Mouse (Mus musculus): ENCODE results near the gene Il17c. TPM values are rescaled to one million over a fixed set of nuclear protein-coding genes. Genes with fewer than 3 reads are reported as not detected.

The Il17c gene
- polyA plus RNA-seq, 1 experiment from 2014 or later, result not detected

GRCm38 (mm10) chr8:122442781-122443180 lies 21.0 kb downstream of the Il17c start:
- H3K27me3 ChIP-seq (ENCODE audit: control insufficient read depth, insufficient read depth, low read length), result 0 out of 2 replicates have a peak, but pooled peaks cover 2% of the 10 kb centered on the region
- peak overlapping the region; percentile 50 for H3K4me3 ChIP-seq (ENCODE audit: low read depth, low read length)
- peak overlapping the region; percentile 68 for H3K4me2 ChIP-seq (ENCODE audit: low read depth, severe bottlenecking)
- H3K27ac ChIP-seq (replicated peaks; ENCODE audit: low read depth, low read length), result peak overlapping the region; percentile 23; the same call in 1 of the 2 replicates
- peaks cover 4% of the 10 kb centered on the region for H3K36me3 ChIP-seq (ENCODE audit: control insufficient read depth, insufficient read depth, low read length)
- H3K4me1 ChIP-seq (ENCODE audit: control insufficient read depth, insufficient read depth, low read length), result peaks cover 5% of the 10 kb centered on the region; the same call in 1 of the 2 replicates
- WGBS, result 0% methylated on average over 12 of the region's 12 CpGs
- no peak for ATAC-seq (ENCODE audit: insufficient number of reproducible peaks, low FRiP score, low TSS enrichment, low read depth)
- no peaks in the 10 kb centered on the region for H3K9me3 ChIP-seq (ENCODE audit: control insufficient read depth, low read length)
- DNase-seq (ENCODE audit: low spot score), result no peak
- peak overlapping the region; percentile 32 for H3K9ac ChIP-seq (ENCODE audit: low read length)

GRCm38 (mm10) chr8:122443262-122444006 lies 21.6 kb downstream of the Il17c start, which contains the start of gene Mvd:
Mvd (minus strand) TSS chr8:122443422.
- under 1% methylated on average over 47 of the region's 47 CpGs for WGBS
- Histone ChIP-seq H3K27me3 (ENCODE audit: control insufficient read depth, insufficient read depth, low read length) (0 out of 2 replicates have a peak, but pooled peaks cover 2% of the 10 kb centered on the region), H3K36me3 (ENCODE audit: control insufficient read depth, insufficient read depth, low read length) (peaks cover 1% of the 10 kb centered on the region), H3K27ac (replicated peaks; ENCODE audit: low read depth, low read length) (peak within 1 kb of the TSS; percentile 82), H3K9ac (ENCODE audit: low read length) (peak within 1 kb of the TSS; percentile 83), H3K9me3 (ENCODE audit: control insufficient read depth, low read length) (no peaks in the 10 kb centered on the region), H3K4me1 (ENCODE audit: control insufficient read depth, insufficient read depth, low read length) (peaks cover 3% of the 10 kb centered on the region; the same call in 1 of the 2 replicates), H3K4me3 (ENCODE audit: low read depth, low read length) (peak within 1 kb of the TSS; percentile 50), H3K4me2 (ENCODE audit: low read depth, severe bottlenecking) (peak within 1 kb of the TSS; percentile 68)
- ATAC-seq (ENCODE audit: insufficient number of reproducible peaks, low FRiP score, low TSS enrichment, low read depth) (peak; percentile 98), DNase-seq (ENCODE audit: low spot score) (peak; percentile 99)

GRCm38 (mm10) chr8:122444058-122444748 lies 22.4 kb downstream of the Il17c start:
- Histone ChIP-seq H3K36me3 (ENCODE audit: control insufficient read depth, insufficient read depth, low read length) (no peaks in the 10 kb centered on the region), H3K27ac (replicated peaks; ENCODE audit: low read depth, low read length) (peak overlapping the region; percentile 82), H3K4me3 (ENCODE audit: low read depth, low read length) (peak overlapping the region; percentile 50), H3K4me2 (ENCODE audit: low read depth, severe bottlenecking) (peak overlapping the region; percentile 68), H3K9me3 (ENCODE audit: control insufficient read depth, low read length) (no peaks in the 10 kb centered on the region), H3K9ac (ENCODE audit: low read length) (peak overlapping the region; percentile 83), H3K4me1 (ENCODE audit: control insufficient read depth, insufficient read depth, low read length) (peaks cover 3% of the 10 kb centered on the region; the same call in 1 of the 2 replicates), H3K27me3 (ENCODE audit: control insufficient read depth, insufficient read depth, low read length) (0 out of 2 replicates have a peak, but pooled peaks cover 2% of the 10 kb centered on the region)
- DNase-seq (ENCODE audit: low spot score) (peak; percentile 62), ATAC-seq (ENCODE audit: insufficient number of reproducible peaks, low FRiP score, low TSS enrichment, low read depth) (no peak)
- 39% methylated on average over 19 of the region's 19 CpGs for whole genome bisulfite sequencing

- Histone ChIP-seq H3K27me3 (ENCODE audit: control insufficient read depth, insufficient read depth, low read length) (0 out of 2 replicates have a peak, but pooled peaks cover 2% of the 10 kb centered on the region), H3K36me3 (ENCODE audit: control insufficient read depth, insufficient read depth, low read length) (no peaks in the 10 kb centered on the region), H3K4me3 (ENCODE audit: low read depth, low read length) (no peak overlapping the region), H3K4me2 (ENCODE audit: low read depth, severe bottlenecking) (no peak overlapping the region), H3K4me1 (ENCODE audit: control insufficient read depth, insufficient read depth, low read length) (peaks cover 3% of the 10 kb centered on the region; the same call in 1 of the 2 replicates), H3K9me3 (ENCODE audit: control insufficient read depth, low read length) (no peaks in the 10 kb centered on the region), H3K27ac (replicated peaks; ENCODE audit: low read depth, low read length) (no peak overlapping the region), H3K9ac (ENCODE audit: low read length) (no peak overlapping the region)
- no peak for DNase-seq (ENCODE audit: low spot score)
- no peak for ATAC-seq (ENCODE audit: insufficient number of reproducible peaks, low FRiP score, low TSS enrichment, low read depth)
- WGBS, result 68% methylated on average over 3 of the region's 3 CpGs
These were observed 23.4 kb downstream of the Il17c start for GRCm38 (mm10) chr8:122445203-122445602.

- no peak overlapping the region for H3K27ac ChIP-seq (replicated peaks; ENCODE audit: low read depth, low read length)
- no peak overlapping the region for H3K9ac ChIP-seq (ENCODE audit: low read length)
- WGBS, result 74% methylated on average over 7 of the region's 7 CpGs
- DNase-seq (ENCODE audit: low spot score) (no peak), ATAC-seq (ENCODE audit: insufficient number of reproducible peaks, low FRiP score, low TSS enrichment, low read depth) (no peak)
- no peaks in the 10 kb centered on the region for H3K36me3 ChIP-seq (ENCODE audit: control insufficient read depth, insufficient read depth, low read length)
- no peak overlapping the region for H3K4me2 ChIP-seq (ENCODE audit: low read depth, severe bottlenecking)
- no peaks in the 10 kb centered on the region for H3K4me1 ChIP-seq (ENCODE audit: control insufficient read depth, insufficient read depth, low read length)
- H3K4me3 ChIP-seq (ENCODE audit: low read depth, low read length), result no peak overlapping the region
- no peaks in the 10 kb centered on the region for H3K9me3 ChIP-seq (ENCODE audit: control insufficient read depth, low read length)
- no peaks in the 10 kb centered on the region for H3K27me3 ChIP-seq (ENCODE audit: control insufficient read depth, insufficient read depth, low read length)
These were observed 29.4 kb downstream of the Il17c start for GRCm38 (mm10) chr8:122451161-122451703.

- ATAC-seq (ENCODE audit: insufficient number of reproducible peaks, low FRiP score, low TSS enrichment, low read depth), result no peak
- Histone ChIP-seq H3K4me3 (ENCODE audit: low read depth, low read length) (no peak overlapping the region), H3K9me3 (ENCODE audit: control insufficient read depth, low read length) (no peaks in the 10 kb centered on the region), H3K4me1 (ENCODE audit: control insufficient read depth, insufficient read depth, low read length) (no peaks in the 10 kb centered on the region), H3K9ac (ENCODE audit: low read length) (no peak overlapping the region), H3K36me3 (ENCODE audit: control insufficient read depth, insufficient read depth, low read length) (no peaks in the 10 kb centered on the region), H3K4me2 (ENCODE audit: low read depth, severe bottlenecking) (no peak overlapping the region), H3K27me3 (ENCODE audit: control insufficient read depth, insufficient read depth, low read length) (no peaks in the 10 kb centered on the region), H3K27ac (replicated peaks; ENCODE audit: low read depth, low read length) (no peak overlapping the region)
- no peak for DNase-seq (ENCODE audit: low spot score)
- 81% methylated on average over 10 of the region's 10 CpGs for WGBS
These were observed 30.3 kb downstream of the Il17c start for GRCm38 (mm10) chr8:122452154-122452553.

- DNase-seq (ENCODE audit: low spot score), result no peak
- Histone ChIP-seq H3K36me3 (ENCODE audit: control insufficient read depth, insufficient read depth, low read length) (no peaks in the 10 kb centered on the region), H3K9ac (ENCODE audit: low read length) (no peak overlapping the region), H3K4me2 (ENCODE audit: low read depth, severe bottlenecking) (no peak overlapping the region), H3K27ac (replicated peaks; ENCODE audit: low read depth, low read length) (no peak overlapping the region), H3K9me3 (ENCODE audit: control insufficient read depth, low read length) (no peaks in the 10 kb centered on the region), H3K4me1 (ENCODE audit: control insufficient read depth, insufficient read depth, low read length) (no peaks in the 10 kb centered on the region), H3K27me3 (ENCODE audit: control insufficient read depth, insufficient read depth, low read length) (peaks cover 2% of the 10 kb centered on the region), H3K4me3 (ENCODE audit: low read depth, low read length) (no peak overlapping the region)
- WGBS, result 89% methylated on average over 6 of the region's 6 CpGs
- no peak for ATAC-seq (ENCODE audit: insufficient number of reproducible peaks, low FRiP score, low TSS enrichment, low read depth)
These were observed 32.6 kb downstream of the Il17c start for GRCm38 (mm10) chr8:122454409-122454808.

GRCm38 (mm10) chr8:122457171-122457570 lies 35.4 kb downstream of the Il17c start:
- DNase-seq (ENCODE audit: low spot score) (no peak), ATAC-seq (ENCODE audit: insufficient number of reproducible peaks, low FRiP score, low TSS enrichment, low read depth) (no peak)
- no peak overlapping the region for H3K9ac ChIP-seq (ENCODE audit: low read length)
- WGBS, result 81% methylated on average over 11 of the region's 11 CpGs
- no peak overlapping the region for H3K4me3 ChIP-seq (ENCODE audit: low read depth, low read length)
- H3K9me3 ChIP-seq (ENCODE audit: control insufficient read depth, low read length), result no peaks in the 10 kb centered on the region
- peaks cover 11% of the 10 kb centered on the region for H3K4me1 ChIP-seq (ENCODE audit: control insufficient read depth, insufficient read depth, low read length)
- H3K36me3 ChIP-seq (ENCODE audit: control insufficient read depth, insufficient read depth, low read length), result no peaks in the 10 kb centered on the region
- no peak overlapping the region for H3K4me2 ChIP-seq (ENCODE audit: low read depth, severe bottlenecking)
- no peak overlapping the region for H3K27ac ChIP-seq (replicated peaks; ENCODE audit: low read depth, low read length)
- peaks cover 28% of the 10 kb centered on the region for H3K27me3 ChIP-seq (ENCODE audit: control insufficient read depth, insufficient read depth, low read length)
